Mouse (Mus musculus) kidney, embryonic 16.5 days (tissue): ENCODE data around the gene Daw1. TPM values are rescaled to one million over a fixed set of nuclear protein-coding genes. Genes with fewer than 3 reads are reported as not detected.

Source experiments
- ATAC-seq: fragments of 200-750 bp; cut with Nextera tagmentation; 2 replicates; pipeline ENCODE4 v1.8.0; 2017; ENCODE audit warnings: moderate TSS enrichment; ENCODE audit not compliant: low FRiP score, low TSS enrichment
- H3K27ac ChIP-seq: fragments of 300-500 bp; sonication (generic); 2 replicates; pipeline ENCODE4 v1.5.1; 2014; ENCODE audit warnings: low read length
- H3K27me3 ChIP-seq: fragments of 300-500 bp; sonication (generic); 2 replicates; pipeline ENCODE4 v1.6.1; 2014; ENCODE audit warnings: low read length, control low read depth, mixed read lengths; ENCODE audit not compliant: insufficient read depth
- H3K36me3 ChIP-seq: fragments of 300-500 bp; sonication (generic); 2 replicates; pipeline ENCODE4 v1.6.1; 2014; ENCODE audit warnings: low read length, control low read depth, mixed read lengths; ENCODE audit not compliant: insufficient read depth
- H3K4me1 ChIP-seq: fragments of 300-500 bp; sonication (generic); 2 replicates; pipeline ENCODE4 v1.6.1; 2014; ENCODE audit warnings: low read length, control low read depth, mixed read lengths; ENCODE audit not compliant: insufficient read depth
- H3K4me2 ChIP-seq: fragments of 300-500 bp; sonication (generic); replicated peaks from 2 replicates; pipeline ENCODE4 v1.6.1; 2014; ENCODE audit warnings: low read depth, low read length
- H3K4me3 ChIP-seq: fragments of 300-500 bp; sonication (generic); 2 replicates; pipeline ENCODE4 v1.5.1; 2014; ENCODE audit warnings: mild to moderate bottlenecking, low read length
- H3K9ac ChIP-seq: fragments of 300-500 bp; sonication (generic); replicated peaks from 2 replicates; pipeline ENCODE4 v1.6.1; 2014; ENCODE audit warnings: low read length
- H3K9me3 ChIP-seq: fragments of 300-500 bp; sonication (generic); 2 replicates; pipeline ENCODE4 v1.6.1; 2016; ENCODE audit warnings: low read length, control low read depth
- WGBS: fragments of 180-500 bp; shearing (Covaris S2); extraction: QIAGEN DNeasy Blood & Tissue Kit; methylation state at CpG from one replicate; pipeline ENCODE4 v1.1.7; 2014; 5-methylcytosine and 5-hydroxymethylcytosine counted together
- polyA plus RNA-seq: library from polyadenylated mRNA; unstranded; fragments of >200 nt; fragmentation: Nextera tagmentation; extraction: Ambion mirVana; gene quantifications from 2 replicates; pipeline ENCODE4 v1.2.1, GENCODE M21; 2015

Gene Daw1
- polyA plus RNA-seq, 1 experiment from 2014 or later: 0.44 TPM

GRCm38 (mm10) chr1:83169158-83169557 is 9.6 kb downstream of the Daw1 start:
- H3K4me3 ChIP-seq: no peak overlapping the region
- ATAC-seq: no peak
- WGBS: 69% methylated on average over 3 of the region's 3 CpGs
- H3K27me3 ChIP-seq: no peaks in the 10 kb centered on the region
- no peak overlapping the region for H3K9ac ChIP-seq
- no peak overlapping the region for H3K4me2 ChIP-seq
- H3K4me1 ChIP-seq: no peaks in the 10 kb centered on the region
- no peaks in the 10 kb centered on the region for H3K9me3 ChIP-seq
- H3K27ac ChIP-seq: no peak overlapping the region
- no peaks in the 10 kb centered on the region for H3K36me3 ChIP-seq

- Histone ChIP-seq H3K27ac (no peak overlapping the region), H3K9ac (no peak overlapping the region), H3K36me3 (no peaks in the 10 kb centered on the region), H3K27me3 (no peaks in the 10 kb centered on the region), H3K9me3 (no peaks in the 10 kb centered on the region), H3K4me2 (no peak overlapping the region), H3K4me1 (no peaks in the 10 kb centered on the region), H3K4me3 (no peak overlapping the region)
- no peak for ATAC-seq
- 58% methylated on average over 1 of the region's 1 CpGs for WGBS
Observed at GRCm38 (mm10) chr1:83175985-83176384, 16.4 kb downstream of the Daw1 start.

GRCm38 (mm10) chr1:83179531-83179930 is 20.0 kb downstream of the Daw1 start:
- Histone ChIP-seq H3K36me3 (no peaks in the 10 kb centered on the region), H3K9me3 (no peaks in the 10 kb centered on the region), H3K4me3 (no peak overlapping the region), H3K4me1 (no peaks in the 10 kb centered on the region), H3K4me2 (no peak overlapping the region), H3K27me3 (no peaks in the 10 kb centered on the region), H3K27ac (no peak overlapping the region), H3K9ac (no peak overlapping the region)
- no peak for ATAC-seq
- WGBS: 89% methylated on average over 7 of the region's 7 CpGs

- Histone ChIP-seq H3K4me2 (no peak overlapping the region), H3K4me3 (no peak overlapping the region)
- WGBS: 63% methylated on average over 4 of the region's 4 CpGs
Observed at GRCm38 (mm10) chr1:83181418-83181817, 21.9 kb downstream of the Daw1 start.

GRCm38 (mm10) chr1:83187154-83187553 is 27.6 kb downstream of the Daw1 start:
- H3K27ac ChIP-seq: no peak overlapping the region
- no peak overlapping the region for H3K4me3 ChIP-seq
- no peaks in the 10 kb centered on the region for H3K36me3 ChIP-seq
- no peak overlapping the region for H3K9ac ChIP-seq
- H3K9me3 ChIP-seq: no peaks in the 10 kb centered on the region
- no peak overlapping the region for H3K4me2 ChIP-seq
- WGBS: 59% methylated on average over 2 of the region's 2 CpGs
- H3K27me3 ChIP-seq: no peaks in the 10 kb centered on the region
- ATAC-seq: no peak
- H3K4me1 ChIP-seq: no peaks in the 10 kb centered on the region

More at GRCm38 (mm10) chr1:83181418-83181817, 21.9 kb downstream of the Daw1 start:
- H3K27ac ChIP-seq: no peak overlapping the region
- no peaks in the 10 kb centered on the region for H3K9me3 ChIP-seq
- no peaks in the 10 kb centered on the region for H3K4me1 ChIP-seq
- H3K36me3 ChIP-seq: no peaks in the 10 kb centered on the region
- H3K9ac ChIP-seq: no peak overlapping the region
- H3K27me3 ChIP-seq: no peaks in the 10 kb centered on the region
- ATAC-seq: no peak

- no peaks in the 10 kb centered on the region for H3K9me3 ChIP-seq
Observed at GRCm38 (mm10) chr1:83209981-83210380, 50.4 kb downstream of the Daw1 start.

GRCm38 (mm10) chr1:83218260-83218659 is 58.7 kb downstream of the Daw1 start:
- no peaks in the 10 kb centered on the region for H3K4me1 ChIP-seq
- no peaks in the 10 kb centered on the region for H3K36me3 ChIP-seq
- ATAC-seq: no peak
- 39% methylated on average over 1 of the region's 1 CpGs for WGBS
- no peaks in the 10 kb centered on the region for H3K9me3 ChIP-seq
- H3K27ac ChIP-seq: no peak overlapping the region
- H3K27me3 ChIP-seq: no peaks in the 10 kb centered on the region
- H3K4me3 ChIP-seq: no peak overlapping the region
- no peak overlapping the region for H3K9ac ChIP-seq
- no peak overlapping the region for H3K4me2 ChIP-seq

More at GRCm38 (mm10) chr1:83209981-83210380, 50.4 kb downstream of the Daw1 start:
- ATAC-seq: no peak
- no peak overlapping the region for H3K9ac ChIP-seq
- no peaks in the 10 kb centered on the region for H3K36me3 ChIP-seq
- H3K27me3 ChIP-seq: no peaks in the 10 kb centered on the region
- no peak overlapping the region for H3K27ac ChIP-seq
- no peak overlapping the region for H3K4me3 ChIP-seq
- no peak overlapping the region for H3K4me2 ChIP-seq
- WGBS: 71% methylated on average over 1 of the region's 1 CpGs
- H3K4me1 ChIP-seq: no peaks in the 10 kb centered on the region

GRCm38 (mm10) chr1:83223072-83223471 is 63.5 kb downstream of the Daw1 start:
- no peak overlapping the region for H3K4me2 ChIP-seq
- no peak overlapping the region for H3K9ac ChIP-seq
- H3K27ac ChIP-seq: no peak overlapping the region
- WGBS: 75% methylated on average over 1 of the region's 1 CpGs
- no peaks in the 10 kb centered on the region for H3K27me3 ChIP-seq
- no peaks in the 10 kb centered on the region for H3K36me3 ChIP-seq
- no peak overlapping the region for H3K4me3 ChIP-seq
- ATAC-seq: no peak
- no peaks in the 10 kb centered on the region for H3K4me1 ChIP-seq
- H3K9me3 ChIP-seq: no peaks in the 10 kb centered on the region

- ATAC-seq: no peak
- H3K4me3 ChIP-seq: no peak overlapping the region
- H3K4me1 ChIP-seq: no peaks in the 10 kb centered on the region
- H3K27ac ChIP-seq: no peak overlapping the region
- no peaks in the 10 kb centered on the region for H3K27me3 ChIP-seq
- no peak overlapping the region for H3K9ac ChIP-seq
- H3K4me2 ChIP-seq: no peak overlapping the region
- no peaks in the 10 kb centered on the region for H3K9me3 ChIP-seq
- no peaks in the 10 kb centered on the region for H3K36me3 ChIP-seq
Observed at GRCm38 (mm10) chr1:83224423-83224960, 64.9 kb downstream of the Daw1 start.

- Histone ChIP-seq H3K9me3 (no peaks in the 10 kb centered on the region), H3K4me3 (no peak overlapping the region), H3K4me1 (no peaks in the 10 kb centered on the region), H3K27me3 (no peaks in the 10 kb centered on the region), H3K4me2 (no peak overlapping the region), H3K27ac (no peak overlapping the region), H3K36me3 (no peaks in the 10 kb centered on the region), H3K9ac (no peak overlapping the region)
- ATAC-seq: no peak
- 73% methylated on average over 3 of the region's 3 CpGs for WGBS
Observed at GRCm38 (mm10) chr1:83227946-83228345, 68.4 kb downstream of the Daw1 start.
